Mouse (Mus musculus) embryo, embryonic 9.5 days (tissue): Measurements from ENCODE around the gene Dhx38.

Source experiments
- DNase-seq: peaks from one replicate; pipeline ENCODE4 v3.0.0-alpha.2; 2017; ENCODE audit errors: extremely low spot score

Gene Dhx38

GRCm38 (mm10) chr8:109544049-109544448 lies 21.6 kb downstream of the Dhx38 start:
- DNase-seq: no peak

- DNase-seq: no peak
Measured at GRCm38 (mm10) chr8:109542748-109543519, 22.7 kb downstream of the Dhx38 start.

- no peak for DNase-seq
Measured at GRCm38 (mm10) chr8:109542165-109542564, 23.5 kb downstream of the Dhx38 start.

GRCm38 (mm10) chr8:109536703-109537102 lies 29.0 kb downstream of the Dhx38 start:
- peak; percentile 81 for DNase-seq

- DNase-seq: peak; percentile 41
Measured at GRCm38 (mm10) chr8:109535140-109535990, 30.3 kb downstream of the Dhx38 start.

- no peak for DNase-seq
Measured at GRCm38 (mm10) chr8:109524008-109524407, 41.7 kb downstream of the Dhx38 start.

- DNase-seq: no peak
Measured at GRCm38 (mm10) chr8:109505560-109505959, 60.1 kb downstream of the Dhx38 start.

GRCm38 (mm10) chr8:109503566-109503965 lies 62.1 kb downstream of the Dhx38 start:
- DNase-seq: no peak

GRCm38 (mm10) chr8:109499009-109499717 lies 66.5 kb downstream of the Dhx38 start:
- DNase-seq: no peak
